Mouse (Mus musculus) intestine, embryonic 15.5 days (tissue): Measurements from ENCODE around the gene Nudt14. TPM values are rescaled to one million over a fixed set of nuclear protein-coding genes. Genes with fewer than 3 reads are reported as not detected.

Experiments
- ATAC-seq: fragments of 200-750 bp; cut with Nextera tagmentation; 2 replicates; pipeline ENCODE4 v1.8.0; 2017; ENCODE audit warnings: moderate TSS enrichment, moderate library complexity
- H3K27ac ChIP-seq: fragments of 300-500 bp; sonication (generic); 2 replicates; pipeline ENCODE4 v1.5.1; 2015; ENCODE audit warnings: mild to moderate bottlenecking, inconsistent platforms
- H3K27me3 ChIP-seq: fragments of 300-500 bp; sonication (generic); replicated peaks from 2 replicates; pipeline ENCODE4 v1.6.1; 2015; ENCODE audit warnings: inconsistent platforms
- H3K36me3 ChIP-seq: fragments of 300-500 bp; sonication (generic); 2 replicates; pipeline ENCODE4 v1.6.1; 2015; ENCODE audit warnings: inconsistent platforms
- H3K4me1 ChIP-seq: fragments of 300-500 bp; sonication (generic); replicated peaks from 2 replicates; pipeline ENCODE4 v1.6.1; 2015; ENCODE audit warnings: inconsistent platforms
- H3K4me2 ChIP-seq: fragments of 300-500 bp; sonication (generic); replicated peaks from 2 replicates; pipeline ENCODE4 v1.6.1; 2015; ENCODE audit warnings: mild to moderate bottlenecking, inconsistent platforms
- H3K4me3 ChIP-seq: fragments of 300-500 bp; sonication (generic); replicated peaks from 2 replicates; pipeline ENCODE4 v1.5.1; 2015; ENCODE audit warnings: inconsistent platforms
- H3K9ac ChIP-seq: fragments of 300-500 bp; sonication (generic); 2 replicates; pipeline ENCODE4 v1.6.1; 2015; ENCODE audit warnings: inconsistent platforms
- H3K9me3 ChIP-seq: fragments of 300-500 bp; sonication (generic); 2 replicates; pipeline ENCODE4 v1.6.1; 2016; ENCODE audit warnings: inconsistent platforms
- WGBS: fragments of 180-500 bp; shearing (Covaris S2); methylation state at CpG from one replicate; pipeline ENCODE4 v1.1.7; 2015; 5-methylcytosine and 5-hydroxymethylcytosine counted together
- polyA plus RNA-seq: library from polyadenylated mRNA; unstranded; fragments of >200 nt; fragmentation: Nextera tagmentation; extraction: Ambion mirVana; gene quantifications from 2 replicates; pipeline ENCODE4 v1.2.1, GENCODE M21; 2015

The Nudt14 gene
- polyA plus RNA-seq, result 91.3 and 94.7 TPM in 2 replicates

DNA sequence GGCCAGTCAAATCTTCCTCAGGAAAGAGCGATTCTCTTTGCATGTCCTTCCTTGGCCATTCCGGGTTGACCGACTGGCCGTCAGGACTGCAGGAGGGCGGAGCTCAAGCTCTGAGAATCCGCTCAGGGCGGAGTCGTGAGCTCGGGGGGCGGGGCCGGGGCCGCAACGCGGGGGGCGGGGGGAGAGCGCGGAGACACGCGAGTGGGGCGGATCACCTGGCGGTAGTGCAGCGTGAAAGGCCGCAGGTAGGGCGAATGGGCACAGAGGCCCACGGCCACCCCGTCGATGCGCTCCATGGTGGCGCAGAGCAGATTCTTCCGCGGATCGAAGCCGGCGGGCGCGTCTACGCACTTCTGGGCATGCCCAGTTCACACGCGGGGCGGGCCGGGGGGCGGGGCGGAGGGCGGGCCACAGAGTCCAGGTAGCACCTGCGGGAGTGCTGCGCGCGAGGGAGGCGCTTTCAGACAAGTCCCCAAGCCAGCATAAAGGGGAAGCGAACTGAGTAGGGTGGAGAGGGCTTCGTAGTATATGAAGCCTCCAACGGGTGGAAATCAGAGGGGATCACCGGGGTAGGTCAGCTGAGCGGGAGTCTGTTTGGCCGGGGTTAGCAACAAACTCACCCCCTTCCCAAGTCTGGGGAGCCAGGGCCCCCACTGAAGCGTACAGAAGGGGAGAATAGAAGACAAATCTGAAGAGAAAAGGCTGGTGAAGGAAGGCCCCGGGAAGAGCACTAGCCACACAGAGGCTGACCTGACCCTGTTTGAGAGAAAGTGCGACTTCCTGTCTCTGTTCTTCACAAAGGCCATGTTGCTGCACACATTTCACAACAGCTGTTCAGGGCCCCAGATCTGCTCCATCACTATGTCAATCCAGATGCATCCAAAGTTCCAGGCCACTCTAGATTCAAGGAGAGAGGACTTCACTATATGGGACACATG, at the start of gene Nudt14:
TSS of gene Nudt14 (minus strand) at position 349 of the 938 bp plus-strand sequence.
- ATAC-seq, result peak; percentile 93
- 1% methylated on average over 58 of the region's 58 CpGs for WGBS

DNA sequence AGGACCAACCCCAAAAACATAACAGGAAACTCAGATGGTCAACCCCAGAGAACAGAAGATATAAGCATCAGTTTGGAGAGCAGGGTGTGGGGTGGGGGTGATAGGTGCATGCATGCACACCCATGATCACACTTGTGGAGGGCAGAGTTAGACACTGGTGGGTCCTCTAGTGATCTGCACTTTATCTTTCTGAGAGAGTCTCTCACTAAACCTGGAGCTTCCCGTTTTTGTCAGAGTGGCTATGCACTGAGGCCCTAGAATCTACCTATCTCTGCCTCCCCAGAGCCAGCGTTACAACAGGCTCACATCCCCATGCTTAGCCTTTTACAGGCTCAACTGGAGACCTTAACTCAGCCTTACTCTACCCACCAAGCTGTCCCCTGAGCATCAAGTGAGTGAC, 49.5 kb upstream of the Nudt14 start:
- no peak for ATAC-seq
- H3K4me2 ChIP-seq, result no peak overlapping the region
- no peak overlapping the region for H3K4me3 ChIP-seq
- no peaks in the 10 kb centered on the region for H3K27me3 ChIP-seq
- 0 out of 2 replicates have a peak, but pooled peaks cover 2% of the 10 kb centered on the region for H3K4me1 ChIP-seq
- 89% methylated on average over 2 of the region's 2 CpGs for WGBS
- no peak overlapping the region for H3K27ac ChIP-seq
- H3K9me3 ChIP-seq, result no peaks in the 10 kb centered on the region
- H3K9ac ChIP-seq, result no peak overlapping the region
- H3K36me3 ChIP-seq, result peaks cover 26% of the 10 kb centered on the region

More for the DNA sequence above, at the start of gene Nudt14:
- Histone ChIP-seq H3K9ac (peak within 1 kb of the TSS; percentile 82), H3K4me3 (peak within 1 kb of the TSS; percentile 79), H3K4me2 (peak within 1 kb of the TSS; percentile 79), H3K36me3 (no peaks in the 10 kb centered on the region), H3K9me3 (no peaks in the 10 kb centered on the region), H3K27me3 (no peaks in the 10 kb centered on the region), H3K4me1 (peaks cover 34% of the 10 kb centered on the region), H3K27ac (peak within 1 kb of the TSS; percentile 86)

DNA sequence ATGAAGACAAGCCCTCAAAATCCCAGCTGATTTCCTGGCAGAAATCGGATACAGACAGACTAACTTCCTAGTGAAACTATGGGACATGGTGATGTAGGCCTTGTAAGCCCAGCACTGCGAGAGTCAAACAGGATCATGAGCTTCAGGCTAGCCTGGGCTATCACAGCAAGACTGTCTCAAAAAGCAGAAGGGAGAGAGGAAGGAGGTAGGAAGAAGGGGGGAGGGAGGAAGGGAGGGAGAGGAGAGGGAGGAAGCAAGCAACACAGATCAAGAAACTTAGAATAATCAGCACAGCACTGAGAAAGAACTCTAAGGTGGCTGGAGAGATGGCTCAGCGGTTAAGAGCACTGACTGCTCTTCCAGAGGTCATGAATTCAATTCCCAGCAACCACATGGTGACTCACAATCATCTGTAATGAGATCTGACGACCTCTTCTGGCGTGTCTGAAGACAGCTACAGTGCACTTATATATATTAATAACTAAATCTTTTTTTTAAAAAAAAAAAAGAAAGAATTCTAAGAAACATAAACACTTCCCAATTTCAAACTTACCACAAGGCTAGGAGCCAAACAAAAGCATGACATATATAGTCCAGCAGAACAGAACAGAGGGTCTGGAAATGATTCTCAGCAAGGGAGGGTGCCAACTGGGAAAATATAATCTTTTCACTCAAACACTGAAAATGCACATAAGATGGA, 48.9 kb upstream of the Nudt14 start:
- no peak overlapping the region for H3K4me3 ChIP-seq
- peaks cover 27% of the 10 kb centered on the region for H3K36me3 ChIP-seq
- H3K27ac ChIP-seq, result no peak overlapping the region
- no peak overlapping the region for H3K9ac ChIP-seq
- ATAC-seq, result no peak
- H3K4me2 ChIP-seq, result no peak overlapping the region
- WGBS, result 74% methylated on average over 5 of the region's 5 CpGs
- H3K27me3 ChIP-seq, result no peaks in the 10 kb centered on the region
- H3K9me3 ChIP-seq, result no peaks in the 10 kb centered on the region
- 0 out of 2 replicates have a peak, but pooled peaks cover 2% of the 10 kb centered on the region for H3K4me1 ChIP-seq

DNA sequence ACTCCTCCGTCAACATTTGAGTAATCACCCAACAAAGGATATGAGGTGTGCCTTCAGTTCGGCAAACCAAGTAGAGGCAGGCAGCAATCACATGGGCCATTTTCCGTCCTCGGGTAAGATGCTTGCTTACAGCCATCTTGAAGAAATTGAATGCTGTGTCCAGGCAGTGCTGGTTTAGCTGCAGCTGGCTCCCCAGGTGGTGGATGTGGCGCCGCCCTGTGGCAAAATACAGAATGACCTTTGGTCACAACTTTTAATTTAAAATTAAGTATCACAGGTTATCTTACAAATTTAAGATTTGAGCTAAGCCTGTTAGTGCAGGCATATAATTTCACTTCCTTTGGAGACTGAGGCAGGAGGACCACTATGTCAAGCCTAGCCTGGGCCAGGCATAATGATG, 46.0 kb upstream of the Nudt14 start:
- no peaks in the 10 kb centered on the region for H3K27me3 ChIP-seq
- H3K27ac ChIP-seq, result no peak overlapping the region
- no peaks in the 10 kb centered on the region for H3K4me1 ChIP-seq
- no peaks in the 10 kb centered on the region for H3K9me3 ChIP-seq
- H3K9ac ChIP-seq, result no peak overlapping the region
- WGBS, result 70% methylated on average over 6 of the region's 6 CpGs
- peaks cover 34% of the 10 kb centered on the region for H3K36me3 ChIP-seq
- ATAC-seq, result no peak
- H3K4me2 ChIP-seq, result no peak overlapping the region
- H3K4me3 ChIP-seq, result no peak overlapping the region

DNA sequence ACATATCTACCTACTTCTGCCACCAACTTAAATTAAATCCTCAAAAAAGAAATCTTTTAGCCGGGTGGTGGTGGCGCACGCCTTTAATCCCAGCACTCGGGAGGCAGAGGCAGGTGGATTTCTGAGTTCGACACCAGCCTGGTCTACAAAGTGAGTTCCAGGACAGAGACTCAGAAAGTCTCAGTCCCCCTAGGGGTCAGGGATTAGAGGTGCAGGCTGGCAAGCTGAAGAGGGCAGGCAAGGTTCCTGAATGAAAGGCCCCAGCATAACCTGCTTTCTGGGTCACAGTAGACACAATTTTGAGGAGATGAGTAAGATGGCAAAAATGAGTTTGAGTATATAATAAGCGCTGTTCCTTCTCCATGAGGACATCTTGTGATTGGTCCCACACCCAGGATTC, 43.4 kb upstream of the Nudt14 start:
- Histone ChIP-seq H3K4me1 (no peaks in the 10 kb centered on the region), H3K27me3 (no peaks in the 10 kb centered on the region), H3K9ac (no peak overlapping the region), H3K4me2 (no peak overlapping the region), H3K4me3 (no peak overlapping the region), H3K36me3 (peaks cover 31% of the 10 kb centered on the region), H3K9me3 (no peaks in the 10 kb centered on the region), H3K27ac (no peak overlapping the region)
- no peak for ATAC-seq
- WGBS, result 93% methylated on average over 6 of the region's 6 CpGs

DNA sequence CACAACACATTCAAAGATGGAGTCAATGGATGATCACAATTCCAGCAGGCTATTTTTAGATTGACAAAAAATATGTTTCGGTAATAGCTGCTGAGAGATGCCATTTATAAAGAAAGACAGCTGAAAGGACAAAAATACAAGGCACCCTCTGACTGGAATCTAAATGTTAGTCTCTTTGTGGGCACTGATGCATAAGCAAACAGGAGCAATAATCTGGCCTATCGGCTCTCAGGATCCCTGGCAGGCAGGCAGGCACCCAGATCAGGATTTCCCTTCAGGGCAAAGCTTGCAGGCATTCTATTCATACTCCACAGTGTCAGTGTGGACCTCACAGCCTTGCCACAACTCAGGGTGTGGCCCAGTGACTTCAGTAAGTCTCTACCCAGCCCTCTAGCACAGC, 40.1 kb upstream of the Nudt14 start:
- no peak for ATAC-seq

DNA sequence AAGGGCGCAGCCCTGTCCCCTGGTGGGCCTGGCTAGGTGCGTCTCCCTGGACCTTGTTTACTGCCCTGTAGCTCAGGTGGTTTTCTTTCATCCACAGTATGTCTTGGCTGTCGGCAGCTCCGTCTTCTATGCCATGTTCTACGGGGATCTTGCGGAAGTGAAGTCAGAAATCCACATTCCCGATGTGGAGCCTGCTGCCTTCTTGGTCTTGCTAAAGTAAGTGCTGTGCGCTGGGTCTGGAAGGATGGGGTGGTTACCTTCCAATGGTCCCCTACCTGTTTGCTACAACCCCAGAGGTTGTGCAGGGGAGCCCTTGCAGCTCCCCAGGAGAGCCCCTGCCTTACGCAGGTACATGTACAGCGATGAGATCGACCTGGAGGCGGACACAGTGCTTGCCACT, 35.2 kb upstream of the Nudt14 start:
- peak overlapping the region; percentile 91 for H3K9ac ChIP-seq
- peak overlapping the region; percentile 91 for H3K27ac ChIP-seq
- WGBS, result 40% methylated on average over 12 of the region's 12 CpGs
- peak overlapping the region; percentile 94 for H3K4me2 ChIP-seq
- peak overlapping the region; percentile 70 for H3K4me3 ChIP-seq
- H3K4me1 ChIP-seq, result peaks cover 14% of the 10 kb centered on the region
- peak; percentile 1; the same call in 1 of the 2 replicates for ATAC-seq
- H3K9me3 ChIP-seq, result no peaks in the 10 kb centered on the region
- peaks cover 42% of the 10 kb centered on the region for H3K36me3 ChIP-seq
- no peaks in the 10 kb centered on the region for H3K27me3 ChIP-seq

More for the DNA sequence above, 40.1 kb upstream of the Nudt14 start:
- Histone ChIP-seq H3K27me3 (no peaks in the 10 kb centered on the region), H3K27ac (no peak overlapping the region), H3K9me3 (no peaks in the 10 kb centered on the region), H3K4me1 (peaks cover 5% of the 10 kb centered on the region), H3K9ac (no peak overlapping the region), H3K4me2 (no peak overlapping the region), H3K4me3 (no peak overlapping the region), H3K36me3 (peaks cover 44% of the 10 kb centered on the region)
- whole genome bisulfite sequencing, result 94% methylated on average over 2 of the region's 2 CpGs

DNA sequence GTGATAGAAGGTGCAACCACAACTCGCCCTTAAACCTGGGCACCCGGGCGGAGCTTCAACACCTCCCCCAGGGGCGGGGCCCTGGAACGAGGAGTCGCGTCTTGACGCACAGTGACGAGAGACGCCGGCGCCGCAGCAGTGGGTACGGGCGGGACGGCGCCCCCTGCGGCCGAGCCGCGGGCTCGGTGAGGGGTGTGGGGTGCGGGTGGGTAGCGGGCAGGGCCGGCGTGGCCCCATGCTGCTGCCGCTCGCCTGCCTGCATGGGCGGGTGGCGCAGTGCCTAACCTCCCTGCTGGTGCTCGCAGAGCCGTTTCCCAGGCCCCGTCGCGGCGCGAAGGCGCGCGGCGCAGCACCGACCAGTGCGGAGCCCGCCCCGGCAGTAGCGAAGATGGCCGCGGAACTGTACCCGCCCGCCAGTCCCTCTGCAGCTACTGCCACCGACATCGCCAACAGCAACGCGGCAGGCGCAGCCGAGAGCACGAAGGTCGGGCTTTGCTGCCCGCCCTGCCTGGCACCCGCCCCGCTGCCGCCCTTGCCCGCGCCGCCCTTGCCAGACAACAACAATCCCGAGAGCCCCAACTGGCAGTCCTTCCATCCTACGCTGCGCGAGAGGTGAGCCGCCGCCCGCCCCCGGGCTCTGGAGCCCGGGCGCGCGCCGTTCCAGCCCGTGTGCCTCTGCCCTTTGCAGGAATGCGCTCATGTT, 34.6 kb upstream of the Nudt14 start, which contains the start of gene Btbd6:
TSS of gene Btbd6 (plus strand) at position 112 of the 703 bp plus-strand sequence.
- peaks cover 47% of the 10 kb centered on the region for H3K36me3 ChIP-seq

DNA sequence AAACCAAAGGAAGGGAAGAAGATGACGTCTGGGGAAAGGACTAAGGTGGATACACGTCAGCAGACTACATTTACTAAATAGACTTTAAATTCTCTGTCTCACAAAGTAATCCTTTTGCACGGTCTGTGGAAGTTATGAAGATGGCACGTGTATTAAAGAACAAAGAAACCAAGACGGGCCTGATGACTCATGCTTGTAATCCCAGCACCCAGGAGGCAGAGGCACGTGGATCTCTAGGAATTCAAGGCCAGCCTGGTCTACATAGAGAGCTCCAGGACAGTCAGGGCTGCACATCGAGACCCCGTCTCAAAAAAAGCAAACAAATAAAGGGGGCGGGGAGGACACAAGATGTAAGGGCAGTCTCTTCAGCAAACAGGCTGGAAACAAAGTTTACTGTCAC, 32.8 kb upstream of the Nudt14 start:
- Histone ChIP-seq H3K4me2 (no peak overlapping the region), H3K36me3 (peaks cover 48% of the 10 kb centered on the region), H3K27me3 (no peaks in the 10 kb centered on the region), H3K9ac (no peak overlapping the region), H3K27ac (no peak overlapping the region), H3K9me3 (no peaks in the 10 kb centered on the region), H3K4me1 (peaks cover 14% of the 10 kb centered on the region), H3K4me3 (no peak overlapping the region)
- no peak for ATAC-seq
- 90% methylated on average over 9 of the region's 9 CpGs for WGBS

More for the DNA sequence above, 34.6 kb upstream of the Nudt14 start, which contains the start of gene Btbd6:
- Histone ChIP-seq H3K9ac (peak within 1 kb of the TSS; percentile 91), H3K4me2 (peak within 1 kb of the TSS; percentile 94), H3K27me3 (no peaks in the 10 kb centered on the region), H3K4me3 (peak within 1 kb of the TSS; percentile 70), H3K27ac (peak within 1 kb of the TSS; percentile 91), H3K4me1 (peaks cover 14% of the 10 kb centered on the region), H3K9me3 (no peaks in the 10 kb centered on the region)
- under 1% methylated on average over 80 of the region's 80 CpGs for whole genome bisulfite sequencing
- peak; percentile 98 for ATAC-seq

DNA sequence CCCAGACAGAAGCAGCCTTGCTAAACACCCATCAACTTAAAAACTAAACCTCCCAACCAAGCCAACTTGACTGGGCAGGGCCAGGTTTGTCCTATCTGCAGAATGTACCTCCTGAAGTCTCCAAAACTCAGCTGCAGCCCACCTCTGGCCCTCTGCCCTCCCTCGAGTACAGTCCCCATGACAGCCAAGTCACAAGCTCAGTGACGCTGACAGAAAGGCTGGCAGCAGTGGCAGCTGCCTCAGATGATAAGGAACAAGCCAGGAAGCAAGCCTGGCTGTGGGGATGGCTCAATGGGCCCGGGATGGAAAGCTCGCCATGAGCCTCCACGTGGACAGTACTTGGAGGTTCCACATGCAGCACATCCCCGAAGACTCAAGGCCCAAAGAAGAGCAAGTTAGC, 27.7 kb upstream of the Nudt14 start:
- no peak overlapping the region for H3K27ac ChIP-seq

DNA sequence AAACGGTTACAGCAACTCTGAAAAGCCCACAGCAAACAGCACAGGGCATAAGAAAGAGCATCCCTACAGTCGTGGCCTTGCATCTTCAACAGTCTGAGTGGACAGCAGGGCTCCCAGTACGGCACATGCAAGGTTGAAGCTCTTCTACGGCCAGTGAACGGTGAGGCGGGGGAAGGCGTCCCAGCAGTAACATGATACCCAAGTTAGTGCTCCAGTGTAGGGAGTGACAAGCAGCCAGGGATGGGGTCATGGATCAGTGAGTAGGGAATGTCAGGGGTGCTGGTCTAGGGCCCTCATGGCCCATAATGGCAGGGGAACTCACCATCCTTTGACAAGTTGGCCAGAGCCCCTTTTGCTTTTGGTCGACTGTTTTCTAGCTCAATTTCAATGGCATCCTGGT, 27.0 kb upstream of the Nudt14 start:
- ATAC-seq, result no peak
- no peak overlapping the region for H3K27ac ChIP-seq

More for the DNA sequence above, 27.7 kb upstream of the Nudt14 start:
- Histone ChIP-seq H3K4me1 (no peaks in the 10 kb centered on the region), H3K9me3 (no peaks in the 10 kb centered on the region), H3K36me3 (peaks cover 71% of the 10 kb centered on the region), H3K27me3 (no peaks in the 10 kb centered on the region), H3K4me3 (no peak overlapping the region), H3K9ac (no peak overlapping the region), H3K4me2 (no peak overlapping the region)
- 91% methylated on average over 6 of the region's 6 CpGs for WGBS
- no peak for ATAC-seq

DNA sequence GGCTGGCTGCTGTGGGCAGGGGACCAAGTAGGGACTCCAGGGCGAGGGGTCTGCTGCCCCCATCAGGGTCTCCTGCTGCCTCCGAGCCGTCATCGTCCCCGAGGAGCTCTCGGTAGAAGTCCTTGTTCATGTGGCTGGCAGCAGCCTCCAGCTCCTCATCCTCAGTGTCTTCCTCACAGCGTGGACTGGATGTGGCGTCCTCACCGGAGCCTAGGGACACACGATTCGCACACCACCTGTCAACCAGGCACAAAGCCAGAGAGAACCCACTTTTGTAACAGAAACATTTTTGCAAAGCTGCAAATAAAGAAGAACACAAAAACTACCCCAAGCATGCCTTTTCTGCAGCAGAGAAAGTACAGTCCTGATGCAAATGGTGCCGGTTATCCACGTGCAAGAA, 23.9 kb upstream of the Nudt14 start:
- no peak overlapping the region for H3K27ac ChIP-seq
- H3K9ac ChIP-seq, result no peak overlapping the region
- no peak overlapping the region for H3K4me2 ChIP-seq
- no peaks in the 10 kb centered on the region for H3K9me3 ChIP-seq
- H3K27me3 ChIP-seq, result no peaks in the 10 kb centered on the region
- no peak overlapping the region for H3K4me3 ChIP-seq
- H3K36me3 ChIP-seq, result peaks cover 79% of the 10 kb centered on the region
- H3K4me1 ChIP-seq, result no peaks in the 10 kb centered on the region
- WGBS, result 89% methylated on average over 13 of the region's 13 CpGs
- ATAC-seq, result no peak

More for the DNA sequence above, 27.0 kb upstream of the Nudt14 start:
- Histone ChIP-seq H3K4me1 (no peaks in the 10 kb centered on the region), H3K27me3 (no peaks in the 10 kb centered on the region), H3K4me3 (no peak overlapping the region), H3K36me3 (peaks cover 76% of the 10 kb centered on the region), H3K9ac (no peak overlapping the region), H3K4me2 (no peak overlapping the region), H3K9me3 (no peaks in the 10 kb centered on the region)
- WGBS, result 67% methylated on average over 8 of the region's 8 CpGs
